Mouse (Mus musculus): ENCODE results near the gene Gnb1.

DNA sequence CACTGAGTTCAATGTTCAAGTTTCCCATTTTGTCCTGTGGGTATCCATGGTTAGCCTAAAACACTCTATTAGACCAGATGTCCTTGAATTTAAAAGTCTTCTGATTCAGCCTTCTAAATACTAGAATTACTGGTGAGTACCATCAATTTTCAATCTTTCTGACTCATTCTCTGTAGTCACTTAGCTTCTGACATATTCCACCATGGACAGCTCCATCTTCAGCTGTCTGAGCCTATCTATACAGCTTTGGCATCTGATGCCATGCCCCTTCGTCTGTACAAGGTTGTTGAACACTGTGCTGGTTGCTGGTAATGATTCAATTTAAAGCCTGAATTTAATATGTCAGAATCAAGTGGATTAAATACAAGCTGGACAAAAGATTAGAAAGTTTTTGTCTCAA, 64.3 kb downstream of the Gnb1 start:
- TF ChIP-seq CTCF (IDR thresholded peaks at IDR 0.05; ENCODE audit: borderline replicate concordance, insufficient read depth, low read depth, low read length) (no peak), POLR2A (IDR thresholded peaks at IDR 0.05; ENCODE audit: borderline replicate concordance, insufficient read depth, low read length) (no peak)

All from cerebellum, adult 2 months (tissue).